Mouse (Mus musculus): Measurements from ENCODE around the gene Egln1. TPM values are rescaled to one million over a fixed set of nuclear protein-coding genes. Genes with fewer than 3 reads are reported as not detected.

Egln1 gene
- polyA plus RNA-seq, 1 experiment = 29.7 TPM

GRCm38 (mm10) chr8:124903198-124903597 lies 45.9 kb downstream of the Egln1 start:
- peaks cover 68% of the 10 kb centered on the region for H3K36me3 ChIP-seq (ENCODE audit: control insufficient read depth, insufficient read depth)
- H3ac ChIP-seq (ENCODE audit: control insufficient read depth, insufficient read length, low read depth) = no peak overlapping the region
- H3K79me3 ChIP-seq (ENCODE audit: low read depth) = peaks cover 23% of the 10 kb centered on the region
- peaks cover 81% of the 10 kb centered on the region for H3K79me2 ChIP-seq (ENCODE audit: control insufficient read depth, insufficient read depth)
- TF ChIP-seq USF1 (IDR thresholded peaks at IDR 0.05; ENCODE audit: low read depth) = no peak
- no peak for TF ChIP-seq CEBPB (IDR thresholded peaks at IDR 0.05; ENCODE audit: low read depth)
- no peak for TF ChIP-seq MAX (IDR thresholded peaks at IDR 0.05)
- TF ChIP-seq FOSL1 (IDR thresholded peaks at IDR 0.05; ENCODE audit: insufficient read depth, low read length, poor library complexity, severe bottlenecking) = no peak
- no peak for TF ChIP-seq CTCF (IDR thresholded peaks at IDR 0.05; ENCODE audit: control insufficient read depth, insufficient read depth, insufficient read length)
- TF ChIP-seq MYOG (IDR thresholded peaks at IDR 0.05; ENCODE audit: control insufficient read depth, extremely low read depth, insufficient read length) = no peak
- TF ChIP-seq MYOD1 (IDR thresholded peaks at IDR 0.05; ENCODE audit: control insufficient read depth, insufficient read length, low read depth) = no peak
- H3K27me3 ChIP-seq (ENCODE audit: control insufficient read depth, insufficient read depth, insufficient read length) = no peaks in the 10 kb centered on the region
- no peak overlapping the region for H3K4me3 ChIP-seq (ENCODE audit: insufficient read depth, poor library complexity, severe bottlenecking)

DNA sequence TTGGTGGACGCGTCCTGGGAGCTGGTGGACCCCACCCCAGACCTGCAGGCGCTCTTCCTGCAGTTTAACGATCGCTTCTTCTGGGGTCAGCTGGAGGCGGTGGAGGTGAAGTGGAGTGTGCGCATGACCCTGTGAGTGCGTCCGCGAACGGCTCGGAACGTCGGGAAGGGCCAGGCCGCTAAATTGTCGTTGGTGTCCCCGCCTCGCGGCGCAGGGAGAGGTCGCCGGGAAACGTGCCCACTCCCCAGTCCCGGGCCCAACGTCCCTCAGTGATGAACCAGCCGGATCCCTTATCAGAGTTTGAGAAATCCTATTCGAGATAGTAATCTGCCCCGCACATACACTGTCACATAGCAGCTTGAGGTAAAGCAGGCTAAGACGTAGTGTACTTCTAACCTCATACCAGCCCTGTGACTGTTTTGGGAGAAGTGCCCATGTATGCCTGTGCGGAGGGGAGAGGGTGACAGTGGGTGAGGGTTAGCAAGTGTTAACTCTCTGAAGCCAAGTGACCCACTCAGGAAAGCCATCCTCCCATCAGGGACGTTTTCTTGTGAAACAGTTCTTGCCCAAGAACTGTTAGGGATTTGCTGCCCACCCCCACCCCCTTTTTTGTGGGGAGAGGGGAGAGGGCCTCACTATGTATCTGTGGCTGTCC lies 50.7 kb downstream of the Egln1 start:
- no peak for TF ChIP-seq MYOD1 (IDR thresholded peaks at IDR 0.05; ENCODE audit: control insufficient read depth, insufficient read length, low read depth)
- no peak for TF ChIP-seq FOSL1 (IDR thresholded peaks at IDR 0.05; ENCODE audit: insufficient read depth, low read length, poor library complexity, severe bottlenecking)
- TF ChIP-seq MYOG (IDR thresholded peaks at IDR 0.05; ENCODE audit: control insufficient read depth, extremely low read depth, insufficient read length) = no peak
- no peak for TF ChIP-seq MAX (IDR thresholded peaks at IDR 0.05)
- TF ChIP-seq CEBPB (IDR thresholded peaks at IDR 0.05; ENCODE audit: low read depth) = no peak
- TF ChIP-seq CTCF (IDR thresholded peaks at IDR 0.05; ENCODE audit: control insufficient read depth, insufficient read depth, insufficient read length) = no peak
- TF ChIP-seq USF1 (IDR thresholded peaks at IDR 0.05; ENCODE audit: low read depth) = no peak
- no peaks in the 10 kb centered on the region for H3K27me3 ChIP-seq (ENCODE audit: control insufficient read depth, insufficient read depth, insufficient read length)
- H3K79me3 ChIP-seq (ENCODE audit: low read depth) = peaks cover 44% of the 10 kb centered on the region
- H3K36me3 ChIP-seq (ENCODE audit: control insufficient read depth, insufficient read depth) = peaks cover 57% of the 10 kb centered on the region
- peaks cover 89% of the 10 kb centered on the region for H3K79me2 ChIP-seq (ENCODE audit: control insufficient read depth, insufficient read depth)
- H3ac ChIP-seq (ENCODE audit: control insufficient read depth, insufficient read length, low read depth) = peak overlapping the region; percentile 81
- peak overlapping the region; percentile 91 for H3K4me3 ChIP-seq (ENCODE audit: insufficient read depth, poor library complexity, severe bottlenecking)

DNA sequence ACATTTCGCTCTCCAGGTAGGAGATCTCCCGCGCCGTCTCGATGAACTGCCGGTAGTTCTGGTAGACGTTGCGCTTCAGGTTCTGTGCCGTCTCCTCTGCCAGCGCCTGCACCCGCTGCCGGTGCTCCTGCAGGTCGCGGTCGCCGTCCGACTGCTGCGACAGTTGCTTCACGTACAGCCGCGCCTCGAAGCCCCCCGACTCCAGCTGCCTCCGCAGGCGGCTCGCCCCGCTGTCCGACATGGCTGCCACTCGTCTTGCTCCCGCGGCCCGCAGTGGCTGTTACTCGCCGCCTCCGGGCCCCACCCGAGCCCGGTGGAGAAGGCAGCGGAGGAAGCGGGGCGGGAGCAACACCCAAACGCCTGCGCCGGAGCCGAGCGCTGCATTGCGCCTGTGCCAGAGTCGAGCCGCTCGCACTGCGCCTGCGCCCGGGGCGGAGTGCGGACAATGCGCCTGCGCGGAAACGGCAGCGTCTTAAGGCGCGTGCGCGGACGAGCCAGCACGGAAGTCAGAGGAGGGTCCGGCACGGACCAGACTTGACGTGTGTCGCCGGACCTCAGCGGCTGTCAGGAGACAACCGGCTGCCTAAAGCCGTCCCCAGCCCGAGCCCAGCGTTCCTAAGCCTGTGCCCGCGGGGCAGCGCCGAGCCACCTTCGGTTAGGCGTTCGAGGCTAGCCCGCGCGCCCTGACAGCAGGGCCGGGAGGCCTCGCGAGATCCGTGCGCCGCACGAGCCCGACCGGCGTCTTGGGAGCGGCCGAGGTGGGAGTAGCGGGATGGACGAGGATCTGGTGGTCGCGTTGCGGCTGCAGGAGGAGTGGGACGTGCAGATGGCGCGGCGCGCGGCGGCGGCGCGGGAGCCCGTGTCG lies 51.5 kb downstream of the Egln1 start, which contains the start of the genes Exoc8 and Sprtn:
Gene Exoc8, minus strand, starts transcription at position 320 of the 865 bp plus-strand sequence.
Gene Sprtn, plus strand, starts transcription at position 501 of the 865 bp plus-strand sequence.
- H3K27me3 ChIP-seq (ENCODE audit: control insufficient read depth, insufficient read depth, insufficient read length) = no peaks in the 10 kb centered on the region
- H3ac ChIP-seq (ENCODE audit: control insufficient read depth, insufficient read length, low read depth) = peak within 1 kb of the TSS; percentile 99
- H3K36me3 ChIP-seq (ENCODE audit: control insufficient read depth, insufficient read depth) = peaks cover 49% of the 10 kb centered on the region
- H3K79me3 ChIP-seq (ENCODE audit: low read depth) = peaks cover 45% of the 10 kb centered on the region
- TF ChIP-seq CTCF (IDR thresholded peaks at IDR 0.05; ENCODE audit: control insufficient read depth, insufficient read depth, insufficient read length) = no peak
- TF ChIP-seq MYOG (IDR thresholded peaks at IDR 0.05; ENCODE audit: control insufficient read depth, extremely low read depth, insufficient read length) = no peak
- TF ChIP-seq FOSL1 (IDR thresholded peaks at IDR 0.05; ENCODE audit: insufficient read depth, low read length, poor library complexity, severe bottlenecking) = no peak
- no peak for TF ChIP-seq MAX (IDR thresholded peaks at IDR 0.05)
- H3K79me2 ChIP-seq (ENCODE audit: control insufficient read depth, insufficient read depth) = peaks cover 87% of the 10 kb centered on the region
- peak within 1 kb of the TSS; percentile 91 for H3K4me3 ChIP-seq (ENCODE audit: insufficient read depth, poor library complexity, severe bottlenecking)

GRCm38 (mm10) chr8:124896632-124897385 lies 52.3 kb downstream of the Egln1 start:
- Histone ChIP-seq H3K4me3 (ENCODE audit: insufficient read depth, poor library complexity, severe bottlenecking) (peak overlapping the region; percentile 91), H3ac (ENCODE audit: control insufficient read depth, insufficient read length, low read depth) (peak overlapping the region; percentile 99), H3K27me3 (ENCODE audit: control insufficient read depth, insufficient read depth, insufficient read length) (no peaks in the 10 kb centered on the region), H3K36me3 (ENCODE audit: control insufficient read depth, insufficient read depth) (peaks cover 41% of the 10 kb centered on the region), H3K79me2 (ENCODE audit: control insufficient read depth, insufficient read depth) (peaks cover 84% of the 10 kb centered on the region), H3K79me3 (ENCODE audit: low read depth) (peaks cover 45% of the 10 kb centered on the region)
- peak; percentile 75 for TF ChIP-seq CTCF (IDR thresholded peaks at IDR 0.05; ENCODE audit: control insufficient read depth, insufficient read depth, insufficient read length)
- no peak for TF ChIP-seq FOSL1 (IDR thresholded peaks at IDR 0.05; ENCODE audit: insufficient read depth, low read length, poor library complexity, severe bottlenecking)
- peak; percentile 77 for TF ChIP-seq MAX (IDR thresholded peaks at IDR 0.05)
- no peak for TF ChIP-seq MYOD1 (IDR thresholded peaks at IDR 0.05; ENCODE audit: control insufficient read depth, insufficient read length, low read depth)

GRCm38 (mm10) chr8:124896010-124896631 lies 53.0 kb downstream of the Egln1 start:
- H3K36me3 ChIP-seq (ENCODE audit: control insufficient read depth, insufficient read depth) = peaks cover 42% of the 10 kb centered on the region

More at GRCm38 (mm10) chr8:124896010-124896631, 53.0 kb downstream of the Egln1 start:
- peak overlapping the region; percentile 91 for H3K4me3 ChIP-seq (ENCODE audit: insufficient read depth, poor library complexity, severe bottlenecking)
- H3ac ChIP-seq (ENCODE audit: control insufficient read depth, insufficient read length, low read depth) = no peak overlapping the region
- TF ChIP-seq FOSL1 (IDR thresholded peaks at IDR 0.05; ENCODE audit: insufficient read depth, low read length, poor library complexity, severe bottlenecking) (no peak), MYOG (IDR thresholded peaks at IDR 0.05; ENCODE audit: control insufficient read depth, extremely low read depth, insufficient read length) (no peak), USF1 (IDR thresholded peaks at IDR 0.05; ENCODE audit: low read depth) (no peak), CTCF (IDR thresholded peaks at IDR 0.05; ENCODE audit: control insufficient read depth, insufficient read depth, insufficient read length) (no peak), MAX (IDR thresholded peaks at IDR 0.05) (no peak), CEBPB (IDR thresholded peaks at IDR 0.05; ENCODE audit: low read depth) (no peak), MYOD1 (IDR thresholded peaks at IDR 0.05; ENCODE audit: control insufficient read depth, insufficient read length, low read depth) (no peak)
- H3K27me3 ChIP-seq (ENCODE audit: control insufficient read depth, insufficient read depth, insufficient read length) = no peaks in the 10 kb centered on the region
- H3K79me3 ChIP-seq (ENCODE audit: low read depth) = peaks cover 44% of the 10 kb centered on the region
- H3K79me2 ChIP-seq (ENCODE audit: control insufficient read depth, insufficient read depth) = peaks cover 79% of the 10 kb centered on the region
